Mouse (Mus musculus) ES-Bruce4 (cell line): ENCODE data around the gene Asic1.

Source experiments
- CTCF ChIP-seq: IDR thresholded peaks from one replicate; pipeline ENCODE4 v1.8.1; 2011; ENCODE audit warnings: low read depth, low read length
- EP300 ChIP-seq: IDR thresholded peaks from 2 replicates; pipeline ENCODE4 v1.6.1; 2011; ENCODE audit warnings: low read depth, low read length; ENCODE audit not compliant: insufficient read depth

GRCm38 (mm10) chr15:99638124-99638485, 32.1 kb upstream of the Asic1 start:
- TF ChIP-seq EP300 (no peak), CTCF (no peak)
